Mouse (Mus musculus) adrenal gland, adult 2 months (tissue): ENCODE data around the gene Gm21310. TPM values are rescaled to one million over a fixed set of nuclear protein-coding genes. Genes with fewer than 3 reads are reported as not detected.
"Not testable (repeated sequence)": the region's sequence is repeated elsewhere in the genome, so short reads cannot be mapped to it uniquely, and the experiment has no call there.

ENCODE experiments used
- DNase-seq: peaks from one replicate; pipeline ENCODE4 v3.0.0; 2021
- long read RNA-seq: library from polyadenylated mRNA; stranded (forward); transcript quantifications from one replicate; pipeline ENCODE4 v2.0.0, GENCODE M21; 2021
- polyA plus RNA-seq: library from polyadenylated mRNA; depleted of rRNA; stranded (reverse); fragments of >200 nt; gene quantifications from 2 replicates; pipeline ENCODE4 v1.2.3, GENCODE M21; 2012; rRNA removed
- total RNA-seq, 2 experiments: library from RNA; stranded (reverse); gene quantifications; 2 replicates each; pipeline ENCODE4 v1.2.3; 2021

Gm21310 gene
- total RNA-seq (not detected), polyA plus RNA-seq (not detected in 2 replicates)
- long read RNA-seq: 0 reads

GRCm38 (mm10) chrY:10147083-10147482 is at the start of gene Gm21310:
Gene Gm21310 (minus strand): TSS chrY:10147183.
- DNase-seq: not testable (repeated sequence)

Other genes with a start within 250 kb of the Gm21310 start
- gene Gm20834, start 177.4 kb upstream of the Gm21310 start, total RNA-seq: not detected
- not detected in 2 replicates for gene Gm20834, start 177.4 kb upstream of the Gm21310 start, polyA plus RNA-seq